In genomic region chr4:130719348-130719747, GRCm38 (mm10) we compare ENCODE assay signal across 25 mouse cellular contexts. TPM values are rescaled to one million over a fixed set of nuclear protein-coding genes. Genes with fewer than 3 reads are reported as not detected.
DNase-seq lines count a peak whose midpoint lies in the region; TF ChIP-seq lines count a peak whose summit lies in the region.
"Had no signal": no experiment of that assay in that cellular context is flagged by ENCODE, and none has a peak within 500 bp of the region (broad histone marks: within the 10 kb centered on the region; RNA-seq: fewer than 3 reads in every experiment).

No protein-coding gene starts in this region.

- no peaks in the 10 kb centered on the region for H3K27me3 ChIP-seq in kidney, adult 2 months (replicated peaks; ENCODE audit: control insufficient read depth, insufficient read depth, low read length)
- no peaks in the 10 kb centered on the region for H3K27me3 ChIP-seq in CH12.LX (replicated peaks)
- H3K27me3 ChIP-seq: heart, embryonic 15.5 days; hindbrain, embryonic 12.5 days; intestine, embryonic 15.5 days had no signal

- no peak overlapping the region for H3K4me2 ChIP-seq in CH12.LX (ENCODE audit: insufficient read depth, low read depth, poor library complexity, severe bottlenecking)
- H3K4me2 ChIP-seq: heart, embryonic 15.5 days; hindbrain, embryonic 12.5 days; intestine, embryonic 15.5 days; lung, embryonic 14.5 days had no signal

- in situ Hi-C loops in CH12.LX (cut with MboI; ENCODE audit: low pct_ligation_motif_present, low pct_unique_long_range_greater_than_20kb, low sequenced_read_pairs) = no loop called here

- TF ChIP-seq EP300 in CH12.LX (IDR thresholded peaks at IDR 0.05; ENCODE audit: low read length) = no peak

- dilution Hi-C loops in CH12.LX (cut with MboI; ENCODE audit: extremely low pct_ligation_motif_present, extremely low pct_unique_long_range_greater_than_20kb, low sequenced_read_pairs) = no loop called here

- no peak for TF ChIP-seq RAD21 in CH12.LX (IDR thresholded peaks at IDR 0.05; ENCODE audit: low read depth, low read length)

- no peak for TF ChIP-seq CTCF in kidney, adult 2 months (conservative IDR thresholded peaks at IDR 0.05; ENCODE audit: insufficient read depth, insufficient read length, low read depth, low read length)
- TF ChIP-seq CTCF in CH12.LX (conservative IDR thresholded peaks at IDR 0.05 in 1 of 2, IDR thresholded peaks at IDR 0.05 in 1 of 2; ENCODE audit: low read depth in 2 of 2, low read length in 2 of 2) = no peak

- H3K27ac ChIP-seq in kidney, adult 2 months (ENCODE audit: insufficient read depth, low read depth, low read length) = no peak overlapping the region
- 0 out of 2 replicates have a peak overlapping the region, but pooled peaks have one; percentile 14 for H3K27ac ChIP-seq in CH12.LX (ENCODE audit: insufficient read depth, low read depth)
- H3K27ac ChIP-seq: heart, embryonic 15.5 days; hindbrain, embryonic 12.5 days; hindbrain, postnatal 0 days; intestine, embryonic 15.5 days; stomach, postnatal 0 days had no signal

- peaks cover 88% of the 10 kb centered on the region for H3K79me2 ChIP-seq in CH12.LX (replicated peaks; ENCODE audit: control insufficient read depth, extremely low read depth, insufficient read depth, poor library complexity, severe bottlenecking)

- TF ChIP-seq POLR2A in kidney, adult 2 months (IDR thresholded peaks at IDR 0.05; ENCODE audit: low read depth, low read length) = no peak
- no peak for TF ChIP-seq POLR2A in CH12.LX (IDR thresholded peaks at IDR 0.05; ENCODE audit: low read depth, low read length)

- H3K9ac ChIP-seq in CH12.LX (ENCODE audit: insufficient read depth, low read depth) = no peak overlapping the region
- H3K9ac ChIP-seq: heart, embryonic 15.5 days; hindbrain, embryonic 12.5 days; intestine, embryonic 15.5 days; lung, embryonic 14.5 days had no signal

- peaks cover 37% of the 10 kb centered on the region for H3K4me1 ChIP-seq in kidney, adult 2 months (ENCODE audit: control insufficient read depth, insufficient read depth, low read length)
- peaks cover 15 to 63% of the 10 kb centered on the region in 2 experiments; a peak in 3 of 4 replicates for H3K4me1 ChIP-seq in CH12.LX (ENCODE audit: control insufficient read depth in 1 of 2, insufficient read depth in 2 of 2)

- H3K9me3 ChIP-seq in CH12.LX (replicated peaks; ENCODE audit: low read length) = no peaks in the 10 kb centered on the region
- H3K9me3 ChIP-seq: heart, embryonic 15.5 days; hindbrain, embryonic 12.5 days; intestine, embryonic 15.5 days had no signal

- peak; percentile 16 for DNase-seq in kidney, adult 2 months
- no peak for DNase-seq in kidney, adult 18-20 months
- peak; percentile 36 for DNase-seq in kidney, postnatal 14 days
- no peak for DNase-seq in kidney, adult 9 months
- DNase-seq in CH12.LX (ENCODE audit: extremely low read depth) (no peak), ZHBTc4 (ENCODE audit: low read depth, low spot score) (peak; percentile 26)
- no peak for DNase-seq in spleen, adult 12 weeks (ENCODE audit: low spot score)
- DNase-seq: adrenal gland, adult 8-10 months; cerebellum, adult 2 months; cerebellum, postnatal 14 days; gastrocnemius, postnatal 10 days; lung, embryonic 14.5 days; lung, postnatal 14 days; midbrain, embryonic 14.5 days; retina, postnatal 1 day; right cerebral cortex, postnatal 14 days; spleen, adult 18-20 months; thymus, adult 18-20 months; thymus, postnatal 25 days had no signal

- peaks cover 2% of the 10 kb centered on the region; the same call in 1 of the 2 replicates for H3K36me3 ChIP-seq in kidney, adult 2 months (ENCODE audit: control insufficient read depth, insufficient read depth, low read length)
- peaks cover 40 to 90% of the 10 kb centered on the region in 2 experiments for H3K36me3 ChIP-seq in CH12.LX (replicated peaks in 1 of 2; ENCODE audit: control insufficient read depth in 1 of 2, insufficient read depth in 1 of 2, low read length in 1 of 2)
- H3K36me3 ChIP-seq: intestine, embryonic 15.5 days had no signal

- no peak overlapping the region for H3K4me3 ChIP-seq in kidney, adult 2 months (ENCODE audit: insufficient read depth, low read depth, low read length)
- no peak overlapping the region for H3K4me3 ChIP-seq in CH12.LX (replicated peaks in 1 of 3; ENCODE audit: low read depth in 2 of 3, low read length in 2 of 3, poor library complexity in 1 of 3)
- H3K4me3 ChIP-seq: erythroblast, embryonic 14.5 days; heart, embryonic 15.5 days; hindbrain, embryonic 12.5 days; intestine, embryonic 15.5 days had no signal

- 57% methylated on average over 4 of the region's 4 CpGs for WGBS in kidney, adult 2 months

TF ChIP-seq in CH12.LX, 34 proteins besides CTCF, POLR2A, EP300 and RAD21:
- TF ChIP-seq TBP (conservative IDR thresholded peaks at IDR 0.05; ENCODE audit: low read depth, low read length) = no peak
- TF ChIP-seq BHLHE40 (IDR thresholded peaks at IDR 0.05; ENCODE audit: low read depth, low read length) = no peak
- TF ChIP-seq MAX (IDR thresholded peaks at IDR 0.05; ENCODE audit: low read length) = no peak
- TF ChIP-seq CHD1 (IDR thresholded peaks at IDR 0.05; ENCODE audit: low read depth, low read length) = no peak
- TF ChIP-seq SMC3 (IDR thresholded peaks at IDR 0.05; ENCODE audit: low read depth, low read length) = no peak
- TF ChIP-seq USF2 (conservative IDR thresholded peaks at IDR 0.05; ENCODE audit: low read depth, low read length) = no peak
- TF ChIP-seq ZMIZ1 (IDR thresholded peaks at IDR 0.05; ENCODE audit: low read depth, low read length) = no peak
- TF ChIP-seq MAZ (IDR thresholded peaks at IDR 0.05; ENCODE audit: low read depth, low read length) = no peak
- no peak for TF ChIP-seq ZNF384 (IDR thresholded peaks at IDR 0.05; ENCODE audit: low read depth, low read length)
- TF ChIP-seq JUN (IDR thresholded peaks at IDR 0.05; ENCODE audit: insufficient read depth, low read depth, low read length) = no peak
- no peak for TF ChIP-seq POLR2AphosphoS2 (IDR thresholded peaks at IDR 0.05; ENCODE audit: low read depth, low read length)

RNA-seq across cellular contexts. Expression of gene Pum1, which starts 56.2 kb away (rescaled TPM):
- polyA plus RNA-seq in kidney, adult 2 months (2012; rRNA removed) = 45.9 and 52.4 TPM in 2 replicates
- 35.8 and 38.0 TPM in 2 replicates for total RNA-seq in CH12.LX (2012; rRNA removed)
- 17.1 and 17.3 TPM in 2 replicates for total RNA-seq in CH12.LX (2014; rRNA removed)
- polyA plus RNA-seq in CH12.LX (2012; ENCODE audit: insufficient read length, low read depth) = 36.1 and 41.0 TPM in 2 replicates

Comparison
In these comparisons a context has a peak if more than half of its experiments do, and no peak if none do; other contexts are left out.
1. DNase-seq: peak in kidney, adult 2 months (single experiment), kidney, postnatal 14 days (single experiment) and ZHBTc4 (single experiment); none in kidney, adult 18-20 months (single experiment), kidney, adult 9 months (single experiment), CH12.LX (single experiment) and spleen, adult 12 weeks (single experiment).